Mouse (Mus musculus): Measurements from ENCODE around the gene Flt3. TPM values are rescaled to one million over a fixed set of nuclear protein-coding genes. Genes with fewer than 3 reads are reported as not detected.
A peak's percentile ranks its signal among the peaks of the same experiment; 100 is the strongest.

Flt3 gene
- total RNA-seq, 2 experiments from 2014 or later, result 3.7 to 4.4 TPM

DNA sequence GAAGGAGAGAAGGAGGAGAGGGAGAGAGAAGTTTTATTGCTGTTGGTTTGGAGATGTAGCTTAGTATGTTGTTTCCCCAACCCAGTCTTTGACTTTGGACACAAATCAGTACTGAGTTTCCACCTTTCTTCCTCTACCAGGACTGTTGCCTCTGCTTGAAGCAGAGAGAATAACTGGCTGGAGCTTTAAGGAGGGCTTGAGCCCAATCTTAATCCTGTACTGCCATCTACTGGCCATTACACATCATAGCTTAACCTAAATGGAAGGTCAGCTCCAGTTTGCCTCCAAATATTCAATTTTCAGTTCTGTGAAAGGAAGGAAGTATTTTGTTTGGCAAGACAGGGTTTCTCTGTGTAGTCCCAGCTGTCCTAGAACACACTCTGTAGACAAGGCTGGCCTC, 80.6 kb downstream of the Flt3 start:
- peak; percentile 34 to 55 for DNase-seq (ENCODE audit: low spot score in 2 of 2)
- intact Hi-C loops (cut with DNase I), result loop anchor here (2.0 to 5.0 kb wide), 4 partner anchors 405 to 645 kb away; no protein-coding TSS in a partner anchor

DNA sequence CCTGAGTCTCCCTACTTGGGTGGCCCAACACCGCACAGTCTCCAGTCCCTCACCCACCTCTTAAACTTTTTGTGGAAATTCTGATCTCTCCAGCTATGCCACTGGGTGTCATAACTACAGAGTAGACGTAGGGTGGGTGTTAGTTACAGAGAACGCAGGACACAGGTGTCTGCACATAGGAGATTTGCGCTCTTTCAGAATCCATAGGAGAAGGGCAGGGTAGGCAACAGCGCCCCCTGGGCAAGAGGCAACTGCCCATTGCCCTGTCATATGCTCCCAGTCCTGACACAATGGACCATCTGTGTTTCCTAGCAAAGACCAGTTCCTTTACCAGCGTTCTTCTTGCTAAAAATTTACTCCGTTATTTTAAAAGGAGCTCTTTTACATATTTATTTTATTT, 82.3 kb downstream of the Flt3 start:
- intact Hi-C loops (cut with DNase I), result loop anchor here (2.0 to 5.0 kb wide), 4 partner anchors 403 to 643 kb away; no protein-coding TSS in a partner anchor
- no peak for DNase-seq (ENCODE audit: low spot score in 2 of 2)

DNA sequence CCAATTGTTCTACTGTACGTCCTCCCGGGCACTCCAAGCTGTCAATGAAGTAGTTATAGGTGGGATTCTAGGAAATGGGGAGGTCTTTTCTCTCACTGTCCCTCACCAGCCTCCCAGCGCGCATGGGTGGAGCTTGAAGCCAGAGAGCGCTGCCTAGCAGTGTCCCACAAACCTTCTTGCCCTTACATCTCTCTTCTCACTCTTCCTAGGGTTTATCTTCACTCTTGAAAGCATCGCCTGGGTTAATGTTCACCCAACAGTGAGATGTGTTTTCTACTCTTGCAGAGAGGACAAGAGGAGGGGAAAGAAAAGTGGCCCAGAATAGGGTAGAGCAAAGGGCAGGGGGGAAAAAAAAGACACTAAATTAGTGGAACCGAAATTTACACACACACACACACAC, 83.0 kb downstream of the Flt3 start:
- no peak for DNase-seq (ENCODE audit: low spot score in 2 of 2)
- intact Hi-C loops (cut with DNase I), result loop anchor here (5.0 kb wide), 1 partner anchor 610 kb away; no protein-coding TSS in a partner anchor

DNA sequence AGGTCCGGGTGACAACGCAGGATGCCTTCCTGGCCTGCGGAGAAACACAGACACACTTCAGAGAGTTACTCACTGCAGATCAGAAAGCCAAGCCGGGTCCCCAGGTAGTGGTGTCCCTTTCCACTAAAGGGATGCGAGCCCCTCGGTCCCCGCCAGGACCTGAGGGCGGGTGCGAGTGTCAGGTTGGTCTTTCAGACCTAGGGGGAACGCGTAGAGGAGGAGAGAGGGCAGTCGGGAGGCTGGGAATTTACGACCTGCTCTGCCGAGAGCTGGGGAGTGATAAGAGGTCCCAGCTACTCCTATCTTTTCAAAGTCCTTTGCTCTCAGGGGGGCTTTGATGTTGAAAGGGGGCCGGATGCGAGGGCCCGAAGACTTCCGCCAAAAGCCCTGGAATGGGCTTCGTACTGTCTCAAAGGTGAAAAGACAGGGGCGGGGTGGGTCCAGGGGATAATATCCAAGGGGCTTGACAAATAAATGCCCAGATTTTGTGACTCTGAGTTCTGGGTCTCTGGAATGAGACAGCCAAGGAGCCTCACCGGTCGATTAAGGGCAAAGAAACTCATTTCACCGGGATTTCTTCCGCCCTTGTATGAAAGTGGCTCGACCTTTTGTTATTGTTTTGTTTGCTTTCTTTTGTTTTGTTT, 84.7 kb downstream of the Flt3 start:
- DNase-seq (ENCODE audit: low spot score in 2 of 2), result no peak
- intact Hi-C loops (cut with DNase I), result loop anchor here (5.0 kb wide), 1 partner anchor 608 kb away; no protein-coding TSS in a partner anchor

DNA sequence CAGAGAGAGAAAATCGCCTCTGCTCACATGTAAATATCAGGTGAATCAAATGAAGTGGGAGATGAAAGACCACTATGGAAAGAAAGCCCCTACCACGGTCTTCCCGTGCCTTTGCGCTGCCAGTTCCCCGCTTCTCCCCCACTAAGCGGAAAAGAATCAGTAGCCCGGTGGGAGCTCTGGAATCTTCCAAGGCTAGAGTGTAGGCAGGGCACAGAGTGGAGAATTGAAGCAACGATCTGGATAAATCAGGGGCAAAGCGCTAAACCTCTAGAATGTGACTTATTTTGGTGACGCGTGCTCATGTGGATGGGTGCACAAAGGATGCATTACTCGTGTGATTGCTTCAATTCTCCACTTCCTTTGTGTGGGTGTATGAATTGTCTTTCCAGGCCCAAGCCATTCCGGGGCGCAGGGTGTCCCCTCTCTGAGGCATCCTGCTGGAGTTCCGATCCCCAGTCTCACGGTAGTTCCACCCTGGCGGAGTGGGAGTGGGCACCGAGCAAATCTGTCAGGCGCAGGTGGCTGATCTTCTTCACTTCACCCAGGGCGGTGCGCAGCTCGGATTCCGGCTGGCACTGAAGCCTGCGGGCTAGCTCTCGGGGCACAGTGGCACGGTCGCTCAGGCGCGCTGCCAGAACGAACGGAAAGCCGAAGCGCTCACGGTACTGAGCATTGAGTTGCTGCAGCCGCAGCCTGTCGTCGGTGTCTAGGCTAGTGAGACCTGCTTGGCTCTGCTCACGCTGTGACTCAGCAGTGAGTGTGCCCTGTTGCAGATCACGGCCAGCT, 85.5 kb downstream of the Flt3 start:
- intact Hi-C loops (cut with DNase I), result loop anchor here (5.0 kb wide), 2 partner anchors 43 to 608 kb away; no protein-coding TSS in a partner anchor
- DNase-seq (ENCODE audit: low spot score in 2 of 2), result no peak

DNA sequence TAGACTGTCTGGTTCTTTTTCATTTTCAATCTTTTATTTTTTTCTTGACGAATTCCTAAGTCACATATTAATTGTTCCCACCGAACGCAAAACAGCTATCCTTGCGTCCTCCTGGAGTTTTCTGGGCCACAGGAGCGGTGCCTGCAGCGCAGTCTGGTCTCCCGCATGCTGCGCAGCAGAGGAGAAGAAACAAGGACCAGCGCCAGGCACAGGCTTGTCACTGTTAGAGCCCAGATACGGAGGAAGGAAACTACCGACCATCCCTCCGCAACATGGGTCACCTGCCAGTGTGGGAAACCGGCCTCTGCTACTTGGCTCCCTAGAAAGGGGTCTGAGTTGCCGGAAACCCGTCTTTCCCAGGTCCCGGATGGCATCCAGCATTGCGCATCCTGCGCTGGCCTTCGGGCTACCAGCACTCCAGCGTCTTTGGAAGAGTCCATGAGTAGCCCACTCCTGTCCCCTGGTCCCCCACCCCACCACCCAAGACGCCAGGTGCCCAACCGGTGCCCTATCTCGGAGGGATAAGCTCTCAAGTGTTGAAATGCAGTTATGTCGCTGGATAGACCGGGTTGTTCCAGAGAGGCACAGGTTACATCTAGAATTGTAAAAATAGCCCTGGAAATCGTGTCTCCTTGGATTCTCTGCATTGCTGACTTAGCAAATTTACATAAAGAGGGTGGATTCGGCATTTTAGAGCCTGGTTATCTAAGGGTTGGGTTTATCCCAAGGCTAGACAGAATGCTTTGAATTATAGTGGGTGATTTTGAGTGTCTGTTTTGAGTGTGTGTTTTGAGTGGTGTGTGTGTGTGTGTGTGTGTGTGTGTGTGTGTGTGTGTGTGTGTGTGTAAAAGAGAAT, 87.2 kb downstream of the Flt3 start:
- intact Hi-C loops (cut with DNase I), result loop anchor here (5.0 kb wide), 1 partner anchor 41 kb away; no protein-coding TSS in a partner anchor

DNA sequence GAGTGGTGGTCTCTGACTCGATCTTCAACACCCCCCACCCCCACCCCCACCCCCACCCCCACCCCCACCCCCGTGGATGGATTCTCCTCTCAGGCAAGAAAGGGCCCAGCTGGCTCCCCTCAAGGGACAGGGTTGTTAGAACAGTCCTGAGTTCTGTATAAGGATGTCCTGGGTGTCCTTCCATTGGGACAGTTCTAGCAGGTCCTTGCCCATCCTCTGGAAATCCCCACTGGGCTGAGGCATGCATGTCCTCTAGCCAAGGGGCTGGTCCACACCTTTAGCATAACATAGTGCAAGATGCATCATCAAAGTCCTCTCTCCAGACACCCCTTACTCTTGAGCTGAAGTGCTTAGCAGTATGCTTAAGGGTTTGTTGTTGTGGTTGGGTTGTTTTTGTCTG, 90.5 kb downstream of the Flt3 start:
- no peak for DNase-seq (ENCODE audit: low spot score in 2 of 2)
- intact Hi-C loops (cut with DNase I), result loop anchor here (5.0 kb wide), 2 partner anchors 37 to 117 kb away; no protein-coding TSS in a partner anchor

More for the DNA sequence above, 87.2 kb downstream of the Flt3 start:
- no peak for DNase-seq (ENCODE audit: low spot score in 2 of 2)

DNA sequence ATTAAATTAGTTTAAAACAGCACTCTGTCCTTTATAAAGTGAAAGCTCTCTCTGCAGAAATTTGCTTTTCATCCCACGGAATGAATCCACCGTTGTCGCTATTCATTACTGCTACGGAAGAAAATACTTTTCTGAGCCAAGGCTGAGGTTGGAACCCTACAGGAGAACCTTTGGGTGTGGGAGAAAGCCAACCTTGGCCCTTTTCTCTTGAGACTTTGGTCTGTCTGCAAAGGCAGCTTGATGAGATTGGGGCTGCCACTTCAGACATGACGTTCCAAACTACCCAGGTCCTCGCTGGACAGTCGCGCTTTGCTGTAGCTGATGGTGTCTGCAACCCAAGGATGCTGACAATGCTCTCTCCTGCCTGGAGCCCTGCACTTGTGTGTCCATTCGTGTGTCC, 91.8 kb downstream of the Flt3 start:
- DNase-seq (ENCODE audit: low spot score in 2 of 2), result no peak
- intact Hi-C loops (cut with DNase I), result loop anchor here (5.0 kb wide), 1 partner anchor 116 kb away; no protein-coding TSS in a partner anchor

DNA sequence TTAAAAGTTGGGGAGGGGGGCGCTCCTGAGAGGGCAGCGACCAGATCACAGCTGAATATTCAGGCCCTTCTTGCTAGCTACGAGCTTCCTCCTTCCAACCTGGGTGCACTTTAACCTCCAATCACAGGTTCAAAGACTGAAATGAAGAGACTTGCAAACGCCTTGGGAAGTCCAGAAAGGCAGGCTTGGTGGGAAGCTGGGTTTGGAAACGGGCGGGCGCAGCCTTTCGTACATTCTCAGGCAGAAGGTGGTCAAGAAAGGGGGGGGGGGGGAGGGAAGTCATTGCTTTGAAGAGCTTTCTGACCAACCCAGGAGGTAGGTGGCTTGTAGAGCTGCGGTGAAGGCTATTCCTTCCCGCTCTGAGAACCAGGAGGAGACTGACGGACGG, 92.9 kb downstream of the Flt3 start:
- DNase-seq (ENCODE audit: low spot score in 2 of 2), result no peak
- intact Hi-C loops (cut with DNase I), result loop anchor here (5.0 kb wide), 1 partner anchor 115 kb away; no protein-coding TSS in a partner anchor

DNA sequence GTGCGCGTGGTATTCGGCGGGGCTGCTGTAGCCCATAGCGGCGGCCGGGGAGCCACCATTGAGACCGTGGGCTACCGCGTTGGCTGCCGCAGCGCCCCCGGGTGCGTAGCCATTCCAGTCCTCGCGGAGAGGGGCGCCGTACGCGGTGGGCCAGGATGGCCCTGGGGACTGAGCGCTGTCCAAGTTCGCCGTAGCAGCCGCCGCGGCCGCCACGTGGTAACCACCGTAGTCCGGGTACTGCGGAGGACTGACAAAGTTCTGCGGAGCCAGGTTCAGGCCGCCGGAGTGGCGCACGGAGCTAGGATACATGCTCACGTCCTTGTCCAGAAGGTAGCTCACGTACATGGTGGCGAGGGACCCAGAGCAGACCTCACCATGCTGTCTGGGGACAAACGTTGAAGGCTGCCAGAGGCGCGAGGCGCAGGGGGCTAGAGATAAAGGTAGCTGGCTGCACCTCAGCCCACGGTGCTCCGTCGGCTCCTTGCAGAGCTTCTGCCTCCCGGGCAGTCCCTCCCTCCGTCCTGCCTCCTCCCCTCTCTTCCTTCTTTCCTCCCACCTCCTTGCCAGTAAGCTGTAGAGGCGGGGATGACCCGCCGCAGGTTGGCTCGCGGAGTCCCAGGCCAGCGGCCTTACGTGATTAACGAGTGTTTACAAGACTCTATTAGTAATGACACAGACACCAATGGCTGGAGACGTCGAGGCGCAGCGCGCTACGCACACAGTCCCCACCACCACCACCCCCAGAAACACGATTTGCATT, 93.5 kb downstream of the Flt3 start, which contains the start of gene Cdx2:
TSS of gene Cdx2 (minus strand) at position 633 of the 760 bp plus-strand sequence.
- no peak for DNase-seq (ENCODE audit: low spot score in 2 of 2)
- intact Hi-C loops (cut with DNase I), result loop anchor here (5.0 kb wide), 1 partner anchor 115 kb away; no protein-coding TSS in a partner anchor

DNA sequence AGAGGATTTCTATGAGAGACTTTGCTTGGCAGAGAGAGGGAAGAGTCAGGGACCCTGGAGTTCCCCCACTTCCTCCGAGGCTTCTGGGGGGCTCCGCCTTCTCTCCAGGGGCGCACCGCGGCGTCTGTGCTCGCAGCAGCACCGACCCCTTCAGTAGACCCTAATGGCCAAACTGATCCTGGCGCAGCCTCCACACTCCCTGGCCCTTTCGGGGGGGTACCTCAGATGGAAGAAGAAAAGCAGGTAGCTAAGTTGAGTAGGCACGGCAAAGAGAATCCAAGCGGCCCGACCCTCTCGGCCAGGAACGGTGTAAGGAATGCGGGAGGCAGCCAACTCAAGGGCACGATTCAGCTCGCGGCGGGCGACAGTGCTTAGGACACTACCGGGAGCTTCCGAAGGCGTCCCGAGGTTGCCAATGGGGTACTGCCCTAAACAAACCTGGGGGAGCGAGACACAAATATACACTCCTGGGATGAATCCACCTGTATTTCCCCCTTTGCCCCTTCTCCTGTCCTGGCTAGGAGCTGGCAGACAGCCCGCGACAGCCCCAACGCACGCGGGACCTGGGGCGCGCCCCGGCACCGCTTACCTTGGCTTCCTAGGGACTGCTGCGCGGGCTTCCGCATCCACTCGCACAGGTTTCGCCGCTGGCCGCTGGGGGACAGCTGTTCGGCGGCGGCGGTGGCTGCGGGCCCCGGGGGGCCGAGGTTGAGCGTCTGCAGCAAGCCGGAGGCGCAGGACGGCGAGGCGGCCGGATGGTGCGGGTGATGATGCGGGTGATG, 94.2 kb downstream of the Flt3 start:
- DNase-seq (ENCODE audit: low spot score in 2 of 2), result no peak
- intact Hi-C loops (cut with DNase I), result loop anchor here (5.0 kb wide), 1 partner anchor 114 kb away; no protein-coding TSS in a partner anchor

DNA sequence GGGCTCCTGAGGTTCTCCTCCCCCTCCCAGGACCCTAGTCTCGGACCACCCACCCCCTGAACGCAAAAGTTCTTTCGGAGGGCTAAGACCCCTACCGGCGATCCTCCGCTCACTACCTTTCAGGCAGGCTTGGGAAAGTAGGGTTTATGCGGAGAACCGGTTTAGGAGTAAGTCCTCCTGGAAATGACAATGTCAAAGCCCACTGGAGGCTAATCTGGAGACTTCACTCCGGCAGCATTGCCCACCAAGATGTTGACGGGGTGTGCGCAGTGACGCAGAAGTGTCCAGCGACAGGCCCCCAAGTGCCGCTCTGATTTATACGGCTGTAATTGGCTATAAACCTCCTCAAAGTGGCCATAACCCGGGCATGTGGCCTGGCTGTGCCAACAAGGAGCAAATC, 95.1 kb downstream of the Flt3 start:
- no peak for DNase-seq (ENCODE audit: low spot score in 2 of 2)
- intact Hi-C loops (cut with DNase I), result loop anchor here (5.0 kb wide), 1 partner anchor 113 kb away; no protein-coding TSS in a partner anchor

DNA sequence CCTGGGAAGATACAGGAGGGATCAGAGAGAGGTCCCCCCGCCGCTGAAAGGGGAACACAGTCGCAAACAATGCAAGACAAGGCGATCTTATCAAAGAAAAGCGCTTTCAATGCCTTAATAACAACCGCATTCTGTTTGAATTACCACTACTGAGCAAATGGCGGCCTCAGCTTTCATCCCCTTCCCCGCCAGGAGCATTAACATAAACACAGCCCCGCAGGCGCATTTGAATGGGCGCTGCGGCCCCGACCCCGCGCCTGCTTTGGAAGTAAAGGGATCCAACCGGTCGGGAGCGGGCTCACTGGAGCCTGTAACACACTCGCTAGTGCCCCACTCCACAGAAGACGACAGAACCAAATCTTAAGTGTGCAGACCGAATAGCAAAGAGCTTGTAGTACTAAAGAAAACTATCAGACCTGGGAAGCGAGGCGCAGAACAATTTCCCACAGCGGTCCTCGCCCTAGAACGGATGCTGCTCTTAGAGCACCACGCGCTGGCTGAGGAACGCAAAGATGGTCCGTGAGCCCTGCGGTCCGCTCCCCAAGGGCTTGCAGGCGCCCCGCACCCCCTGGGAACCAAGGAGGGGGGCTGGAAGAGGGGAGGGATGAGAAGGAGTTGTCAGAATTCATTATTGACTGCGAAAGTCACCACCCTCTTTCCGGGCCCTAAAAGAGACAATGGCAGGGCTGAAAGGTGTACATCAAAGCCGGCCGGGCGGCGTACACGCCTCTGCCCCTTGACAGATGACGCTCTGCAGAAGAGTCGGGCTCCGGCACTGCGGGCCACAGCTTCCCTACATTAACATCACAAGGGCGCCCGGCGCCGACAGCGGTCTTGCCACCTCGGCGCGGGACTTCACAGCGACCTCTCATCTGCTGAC, 95.8 kb downstream of the Flt3 start:
- intact Hi-C loops (cut with DNase I), result loop anchor here (5.0 kb wide), 1 partner anchor 112 kb away; no protein-coding TSS in a partner anchor
- no peak for DNase-seq (ENCODE audit: low spot score in 2 of 2)

DNA sequence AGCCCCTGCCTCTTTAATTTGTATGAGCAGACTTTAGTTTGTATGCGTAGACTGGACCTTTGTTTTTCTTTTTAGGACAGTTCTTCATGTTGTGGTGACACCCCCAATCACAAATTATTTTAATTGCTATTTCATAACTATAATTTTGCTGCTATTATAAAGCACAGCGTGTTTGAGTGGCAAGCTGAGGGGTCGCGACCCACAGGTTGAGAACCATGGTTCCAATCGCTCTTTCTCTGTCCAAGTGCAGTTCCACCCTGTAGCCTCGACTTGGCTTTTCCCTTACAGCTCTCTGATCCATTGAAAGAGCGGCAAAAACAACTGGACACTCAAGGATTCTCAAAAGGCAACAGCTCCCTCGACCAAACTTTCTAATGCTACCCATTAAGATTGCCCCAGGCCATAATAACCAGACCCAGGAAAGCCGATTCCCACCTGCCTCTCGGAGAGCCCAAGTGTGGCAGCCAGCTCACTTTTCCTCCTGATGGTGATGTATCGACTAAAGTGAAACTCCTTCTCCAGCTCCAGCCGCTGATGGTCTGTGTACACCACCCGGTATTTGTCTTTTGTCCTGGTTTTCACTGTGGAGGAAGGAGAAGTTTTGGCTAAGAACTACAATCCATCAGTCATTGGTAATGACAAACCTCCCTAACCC, 97.4 kb downstream of the Flt3 start:
- no peak for DNase-seq (ENCODE audit: low spot score in 2 of 2)
- intact Hi-C loops (cut with DNase I), result no loop called here

DNA sequence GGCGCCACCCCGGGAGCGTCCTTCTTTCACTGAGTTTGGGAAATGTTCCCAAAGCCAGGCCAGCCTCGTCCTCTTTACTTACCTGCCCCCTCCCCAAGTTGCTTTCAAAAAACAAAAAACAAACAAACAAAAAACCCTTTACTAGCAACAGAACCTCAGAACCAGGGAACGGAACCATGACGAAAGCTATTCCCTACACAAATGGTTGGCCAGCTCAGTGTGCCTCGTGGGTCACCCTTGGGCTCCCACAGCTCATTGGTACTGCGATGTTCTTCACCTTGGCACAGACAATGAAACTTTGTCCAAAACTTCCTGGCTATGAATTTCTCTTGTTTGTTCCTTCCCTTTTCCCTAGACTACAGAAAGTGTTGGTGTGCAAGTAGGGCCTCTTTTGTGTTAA, 98.1 kb downstream of the Flt3 start:
- intact Hi-C loops (cut with DNase I), result no loop called here
- DNase-seq (ENCODE audit: low spot score in 2 of 2), result no peak

DNA sequence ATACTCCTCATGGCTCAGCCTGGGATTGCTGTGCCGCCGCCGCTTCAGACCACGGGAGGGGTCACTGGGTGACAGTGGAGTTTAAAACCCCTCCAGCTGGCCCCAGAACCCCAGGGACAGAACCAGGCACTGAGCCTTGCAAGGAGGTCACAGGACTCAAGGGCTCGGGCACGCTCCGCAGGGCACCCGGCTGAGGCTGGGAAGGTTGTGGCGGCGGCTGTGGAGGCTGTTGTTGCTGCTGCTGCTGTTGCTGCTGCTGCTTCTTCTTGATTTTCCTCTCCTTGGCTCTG, 98.6 kb downstream of the Flt3 start:
- intact Hi-C loops (cut with DNase I), result no loop called here
- DNase-seq (ENCODE audit: low spot score in 2 of 2), result no peak
